Mouse (Mus musculus) liver, embryonic 11.5 days (tissue): Measurements from ENCODE around the gene Galnt10. TPM values are rescaled to one million over a fixed set of nuclear protein-coding genes. Genes with fewer than 3 reads are reported as not detected.
A peak's percentile ranks its signal among the peaks of the same experiment; 100 is the strongest.

Experiments used
- ATAC-seq: fragments of 200-750 bp; cut with Nextera tagmentation; replicated peaks from 2 replicates; pipeline ENCODE4 v1.8.0; 2017; ENCODE audit warnings: moderate number of reproducible peaks, mild to moderate bottlenecking, moderate TSS enrichment, moderate library complexity; ENCODE audit not compliant: low FRiP score
- DNase-seq: peaks from one replicate; pipeline ENCODE4 v3.0.0-alpha.2; 2017; ENCODE audit warnings: low spot score
- H3K27ac ChIP-seq: fragments of 300-500 bp; sonication (generic); 2 replicates; pipeline ENCODE4 v1.5.1; 2014; ENCODE audit warnings: mild to moderate bottlenecking, low read depth, low read length, control low read depth
- H3K27me3 ChIP-seq: fragments of 300-500 bp; sonication (generic); replicated peaks from 2 replicates; pipeline ENCODE4 v1.6.1; 2014; ENCODE audit warnings: low read length, mixed read lengths; ENCODE audit not compliant: control insufficient read depth, insufficient read depth
- H3K36me3 ChIP-seq: fragments of 300-500 bp; sonication (generic); 2 replicates; pipeline ENCODE4 v1.6.1; 2014; ENCODE audit warnings: mild to moderate bottlenecking, low read length, moderate library complexity, mixed read lengths; ENCODE audit not compliant: control insufficient read depth, insufficient read depth
- H3K4me1 ChIP-seq: fragments of 300-500 bp; sonication (generic); replicated peaks from 2 replicates; pipeline ENCODE4 v1.6.1; 2014; ENCODE audit warnings: low read length, mixed read lengths; ENCODE audit not compliant: control insufficient read depth, insufficient read depth
- H3K4me2 ChIP-seq: fragments of 300-500 bp; sonication (generic); 2 replicates; pipeline ENCODE4 v1.6.1; 2014; ENCODE audit warnings: mild to moderate bottlenecking, control low read depth, moderate library complexity
- H3K4me3 ChIP-seq: fragments of 300-500 bp; sonication (generic); 2 replicates; pipeline ENCODE4 v1.5.1; 2014; ENCODE audit warnings: low read depth, low read length, control low read depth
- H3K9ac ChIP-seq: fragments of 300-500 bp; sonication (generic); 2 replicates; pipeline ENCODE4 v1.6.1; 2014; ENCODE audit warnings: low read depth, low read length, control low read depth
- H3K9me3 ChIP-seq: fragments of 300-500 bp; sonication (generic); 2 replicates; pipeline ENCODE4 v1.6.1; 2016; ENCODE audit warnings: low read length, inconsistent platforms, mixed read lengths; ENCODE audit not compliant: control insufficient read depth
- WGBS: fragments of 180-500 bp; shearing (Covaris S2); extraction: QIAGEN DNeasy Blood & Tissue Kit; methylation state at CpG from one replicate; pipeline ENCODE4 v1.1.7; 2014; 5-methylcytosine and 5-hydroxymethylcytosine counted together
- polyA plus RNA-seq: library from polyadenylated mRNA; unstranded; fragments of >200 nt; fragmentation: Nextera tagmentation; extraction: Ambion mirVana; gene quantifications from 2 replicates; pipeline ENCODE4 v1.2.1, GENCODE M21; 2014

Gene Galnt10
- polyA plus RNA-seq, result 17.5 and 19.8 TPM in 2 replicates

- peak; percentile 87 for DNase-seq
- no peaks in the 10 kb centered on the region for H3K9me3 ChIP-seq
- peak within 1 kb of the TSS; percentile 26; the same call in 1 of the 2 replicates for H3K27ac ChIP-seq
- peaks cover 4% of the 10 kb centered on the region; the same call in 1 of the 2 replicates for H3K27me3 ChIP-seq
- WGBS, result under 1% methylated on average over 55 of the region's 60 CpGs
- H3K36me3 ChIP-seq, result no peaks in the 10 kb centered on the region
- peak within 1 kb of the TSS; percentile 84 for H3K4me2 ChIP-seq
- H3K4me3 ChIP-seq, result peak within 1 kb of the TSS; percentile 84
- H3K9ac ChIP-seq, result peak within 1 kb of the TSS; percentile 90
- H3K4me1 ChIP-seq, result peaks cover 22% of the 10 kb centered on the region
- ATAC-seq, result peak; percentile 87
Measured at GRCm38 (mm10) chr11:57645018-57645559, at the start of gene Galnt10. Gene Galnt10, plus strand, starts transcription at chr11:57645442.

DNA sequence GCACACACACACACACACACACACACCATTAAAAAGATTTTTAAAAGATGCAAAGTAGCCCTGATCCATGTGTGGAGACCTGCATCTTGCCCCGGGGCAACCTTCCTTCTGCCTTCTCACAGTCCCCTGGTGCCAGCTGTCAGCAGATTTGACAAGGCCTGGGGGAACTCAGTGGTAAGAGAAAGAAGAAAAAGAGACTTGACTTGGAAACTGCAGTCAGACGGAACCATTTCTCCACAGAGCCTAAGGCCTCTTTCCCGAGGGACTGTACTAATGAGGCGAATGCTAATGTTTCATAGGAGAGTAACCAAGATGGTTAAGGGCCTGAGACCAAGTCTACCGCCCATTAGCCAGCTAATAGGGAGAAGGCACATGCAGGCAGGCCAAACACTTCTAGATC is 49.3 kb upstream of the Galnt10 start:
- no peak for ATAC-seq
- no peak overlapping the region for H3K4me2 ChIP-seq
- H3K27ac ChIP-seq, result no peak overlapping the region
- H3K9me3 ChIP-seq, result no peaks in the 10 kb centered on the region
- no peak overlapping the region for H3K4me3 ChIP-seq
- no peaks in the 10 kb centered on the region; the same call in 1 of the 2 replicates for H3K27me3 ChIP-seq
- 81% methylated on average over 5 of the region's 5 CpGs for WGBS
- H3K9ac ChIP-seq, result no peak overlapping the region
- H3K4me1 ChIP-seq, result 0 out of 2 replicates have a peak, but pooled peaks cover 3% of the 10 kb centered on the region
- DNase-seq, result no peak
- H3K36me3 ChIP-seq, result no peaks in the 10 kb centered on the region

DNA sequence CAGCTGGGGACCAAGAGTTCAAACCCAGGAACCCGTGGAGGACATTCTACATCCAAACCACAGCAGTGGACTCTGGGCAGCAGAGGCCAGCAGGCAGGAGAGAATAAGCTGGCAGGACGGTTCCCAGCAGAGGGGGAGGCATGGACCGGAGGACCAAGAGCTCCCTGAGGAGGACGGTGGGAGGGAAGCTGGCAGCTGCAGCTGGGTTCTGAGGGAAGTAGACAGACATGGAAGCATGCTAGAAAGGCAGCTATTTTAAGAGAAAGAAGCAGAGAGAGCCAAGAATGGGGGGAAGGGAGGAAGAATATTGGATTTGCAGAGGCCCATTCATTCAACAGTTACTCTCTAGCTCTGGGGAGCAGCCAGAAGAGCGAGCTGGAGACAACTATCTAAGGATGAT is 47.1 kb upstream of the Galnt10 start:
- WGBS, result 75% methylated on average over 5 of the region's 5 CpGs
- ATAC-seq (no peak), DNase-seq (no peak)
- Histone ChIP-seq H3K4me1 (no peaks in the 10 kb centered on the region), H3K9ac (no peak overlapping the region), H3K4me3 (no peak overlapping the region), H3K27me3 (no peaks in the 10 kb centered on the region; the same call in 1 of the 2 replicates), H3K36me3 (no peaks in the 10 kb centered on the region), H3K27ac (no peak overlapping the region), H3K9me3 (no peaks in the 10 kb centered on the region), H3K4me2 (no peak overlapping the region)

- Histone ChIP-seq H3K4me3 (no peak overlapping the region), H3K27me3 (no peaks in the 10 kb centered on the region; the same call in 1 of the 2 replicates), H3K36me3 (no peaks in the 10 kb centered on the region), H3K4me1 (no peaks in the 10 kb centered on the region), H3K9me3 (no peaks in the 10 kb centered on the region), H3K9ac (no peak overlapping the region), H3K4me2 (no peak overlapping the region), H3K27ac (no peak overlapping the region)
- no peak for ATAC-seq
- no peak for DNase-seq
- WGBS, result 80% methylated on average over 6 of the region's 6 CpGs
Measured at GRCm38 (mm10) chr11:57599304-57599703, 45.9 kb upstream of the Galnt10 start.

- Histone ChIP-seq H3K9me3 (no peaks in the 10 kb centered on the region), H3K4me2 (no peak overlapping the region), H3K27ac (no peak overlapping the region), H3K4me1 (no peaks in the 10 kb centered on the region), H3K4me3 (no peak overlapping the region), H3K36me3 (no peaks in the 10 kb centered on the region), H3K9ac (no peak overlapping the region), H3K27me3 (no peaks in the 10 kb centered on the region)
- DNase-seq (no peak), ATAC-seq (no peak)
- 62% methylated on average over 8 of the region's 8 CpGs for WGBS
Measured at GRCm38 (mm10) chr11:57600113-57600512, 45.1 kb upstream of the Galnt10 start.

DNA sequence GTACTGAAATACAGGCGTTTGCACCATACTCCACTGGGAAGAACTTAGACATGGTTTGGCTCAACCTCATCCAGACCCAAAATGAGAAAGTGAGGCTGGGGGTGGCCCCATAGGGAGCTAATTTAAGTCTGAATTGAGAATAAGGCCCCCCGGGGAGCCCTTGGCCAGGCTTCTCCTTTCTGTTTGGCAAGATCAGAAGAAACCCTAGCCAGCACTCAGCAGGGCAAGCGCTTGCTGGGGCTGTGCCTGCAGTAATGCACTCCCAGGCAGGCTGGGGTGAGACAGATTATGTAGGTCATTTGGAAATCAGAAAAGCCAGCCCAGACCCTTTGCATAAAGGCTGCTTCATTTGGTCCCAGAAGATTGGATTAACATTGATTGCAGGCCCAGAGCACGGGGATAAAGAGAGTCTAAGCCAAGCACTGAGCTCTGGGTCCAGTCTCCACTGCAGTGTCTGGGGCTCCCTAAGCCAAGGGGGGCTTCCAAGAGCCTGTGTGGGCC is 44.6 kb upstream of the Galnt10 start:
- no peaks in the 10 kb centered on the region for H3K4me1 ChIP-seq
- H3K9me3 ChIP-seq, result no peaks in the 10 kb centered on the region
- no peak overlapping the region for H3K9ac ChIP-seq
- 29% methylated on average over 4 of the region's 4 CpGs for WGBS
- H3K36me3 ChIP-seq, result no peaks in the 10 kb centered on the region
- no peak overlapping the region for H3K27ac ChIP-seq
- H3K27me3 ChIP-seq, result no peaks in the 10 kb centered on the region; the same call in 1 of the 2 replicates
- no peak overlapping the region for H3K4me3 ChIP-seq
- DNase-seq, result no peak
- no peak for ATAC-seq
- no peak overlapping the region for H3K4me2 ChIP-seq

DNA sequence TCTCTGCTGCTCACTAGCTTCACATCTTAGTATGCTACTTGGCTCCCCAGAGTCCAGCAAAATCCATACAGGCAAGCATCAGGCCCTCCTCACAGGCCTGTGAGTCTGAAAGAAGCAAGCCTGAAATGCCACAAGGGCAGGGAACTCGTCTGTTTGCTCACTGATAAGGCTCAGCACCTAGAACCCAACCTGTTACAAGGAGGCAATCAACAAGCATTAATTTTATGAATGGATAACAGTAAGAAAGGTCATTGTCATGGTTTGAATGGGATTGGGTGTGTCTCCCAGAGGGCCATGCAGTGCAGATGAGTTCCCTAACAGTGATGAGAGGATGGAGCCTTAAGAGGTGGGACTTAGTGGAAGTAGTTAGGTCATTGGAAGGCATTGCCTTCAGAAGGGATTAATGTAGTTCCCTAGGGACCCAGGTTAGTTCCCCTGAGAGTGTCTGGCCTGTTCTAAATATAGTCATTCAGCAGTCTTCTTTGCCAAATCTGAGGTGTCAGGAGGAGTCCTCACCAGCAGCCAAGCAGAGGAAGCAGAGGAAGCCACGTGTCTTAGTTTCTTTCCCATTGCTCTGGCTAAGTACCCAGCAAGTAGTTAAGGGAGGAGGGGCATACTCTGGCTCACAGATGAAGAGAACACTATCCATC is 43.3 kb upstream of the Galnt10 start:
- ATAC-seq (peak; percentile 57), DNase-seq (no peak)
- no peak overlapping the region for H3K4me2 ChIP-seq
- no peaks in the 10 kb centered on the region for H3K4me1 ChIP-seq
- H3K4me3 ChIP-seq, result no peak overlapping the region
- H3K27me3 ChIP-seq, result no peaks in the 10 kb centered on the region; the same call in 1 of the 2 replicates
- 35% methylated on average over 2 of the region's 2 CpGs for WGBS
- no peak overlapping the region for H3K9ac ChIP-seq
- H3K27ac ChIP-seq, result no peak overlapping the region
- no peaks in the 10 kb centered on the region for H3K36me3 ChIP-seq
- no peaks in the 10 kb centered on the region for H3K9me3 ChIP-seq

DNA sequence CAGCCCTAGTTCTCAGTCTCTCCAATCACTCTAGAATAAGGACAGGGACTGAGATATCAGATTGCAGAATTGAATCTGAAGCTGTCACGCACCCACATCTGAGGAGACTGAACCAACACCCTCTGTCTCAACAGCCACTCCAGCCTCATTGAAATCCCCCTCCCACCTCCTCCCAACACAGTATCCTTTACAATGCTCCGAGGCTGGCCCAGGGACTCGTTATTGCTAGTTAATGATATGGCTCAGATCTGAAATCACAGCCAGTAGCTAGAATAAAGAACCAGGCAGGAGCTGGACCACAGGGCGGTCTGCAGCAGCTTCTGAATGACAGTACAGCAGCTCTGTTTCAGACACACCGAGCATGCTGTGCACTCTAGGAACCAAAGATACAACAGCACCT is 40.2 kb upstream of the Galnt10 start:
- Histone ChIP-seq H3K36me3 (no peaks in the 10 kb centered on the region), H3K9me3 (no peaks in the 10 kb centered on the region), H3K27ac (no peak overlapping the region), H3K27me3 (no peaks in the 10 kb centered on the region; the same call in 1 of the 2 replicates), H3K9ac (no peak overlapping the region), H3K4me2 (no peak overlapping the region), H3K4me1 (no peaks in the 10 kb centered on the region), H3K4me3 (no peak overlapping the region)
- no peak for DNase-seq
- no peak for ATAC-seq
- WGBS, result 68% methylated on average over 5 of the region's 5 CpGs

GRCm38 (mm10) chr11:57605660-57606059 is 39.6 kb upstream of the Galnt10 start:
- Histone ChIP-seq H3K9ac (no peak overlapping the region), H3K27me3 (no peaks in the 10 kb centered on the region; the same call in 1 of the 2 replicates), H3K27ac (no peak overlapping the region), H3K4me1 (no peaks in the 10 kb centered on the region), H3K36me3 (no peaks in the 10 kb centered on the region), H3K9me3 (no peaks in the 10 kb centered on the region), H3K4me3 (no peak overlapping the region), H3K4me2 (no peak overlapping the region)
- WGBS, result 80% methylated on average over 3 of the region's 3 CpGs
- no peak for ATAC-seq
- DNase-seq, result no peak
